Mouse (Mus musculus) heart, adult 2 months (tissue): ENCODE data around the gene Nmnat1.

Experiments used
- EP300 ChIP-seq: fragments of 200-500 bp; IDR thresholded peaks from 2 replicates; pipeline ENCODE4 v1.6.1; 2011; ENCODE audit warnings: low read depth, low read length, control low read depth; ENCODE audit not compliant: insufficient read depth
- POLR2A ChIP-seq: fragments of 200-500 bp; IDR thresholded peaks from 2 replicates; pipeline ENCODE4 v1.6.1; 2011; ENCODE audit warnings: mild to moderate bottlenecking, low read depth, low read length, control low read depth; ENCODE audit not compliant: insufficient read depth

GRCm38 (mm10) chr4:149526330-149526729 lies 41.3 kb upstream of the Nmnat1 start:
- peak; percentile 52; the same call in 1 of the 2 replicates for TF ChIP-seq POLR2A
- TF ChIP-seq EP300, result peak; percentile 90; the same call in 1 of the 2 replicates
